Mouse (Mus musculus): ENCODE results near the gene Rmnd5b. TPM values are rescaled to one million over a fixed set of nuclear protein-coding genes. Genes with fewer than 3 reads are reported as not detected.
"Not testable (repeated sequence)": the region's sequence is repeated elsewhere in the genome, so short reads cannot be mapped to it uniquely, and the experiment has no call there.

Gene Rmnd5b
- polyA plus RNA-seq, 1 experiment: 42.4 TPM

DNA sequence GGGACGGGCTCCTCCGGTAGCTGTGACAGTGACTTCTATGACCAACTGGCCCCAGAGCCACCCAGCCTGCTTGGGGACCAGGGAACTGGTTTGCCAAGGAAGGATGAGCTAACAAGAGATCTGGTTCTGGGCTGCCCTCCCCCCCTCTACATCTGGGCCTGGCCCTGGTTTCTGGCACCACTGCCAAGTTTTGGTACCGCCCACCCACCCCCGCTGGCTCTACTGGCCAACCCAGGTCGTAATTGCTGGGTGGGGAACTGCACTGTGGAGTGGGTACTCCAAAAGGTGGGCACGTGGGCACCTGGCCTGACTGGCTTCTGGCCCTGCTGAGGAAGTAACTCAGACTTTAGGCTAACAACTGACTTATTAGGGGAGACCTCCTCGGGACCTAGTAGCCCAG lies 5.1 kb upstream of the Rmnd5b start:
- peaks cover 35% of the 10 kb centered on the region for H3K4me1 ChIP-seq (ENCODE audit: control insufficient read depth, insufficient read depth, low read length)
- H3K4me3 ChIP-seq (ENCODE audit: insufficient read depth, low read length): no peak overlapping the region
- TF ChIP-seq POLR2A (IDR thresholded peaks at IDR 0.05; ENCODE audit: borderline replicate concordance, low read depth, low read length) (no peak), CTCF (IDR thresholded peaks at IDR 0.05; ENCODE audit: low read depth, low read length) (no peak)
- H3K27ac ChIP-seq (ENCODE audit: insufficient read depth, low read depth, low read length): no peak overlapping the region

DNA sequence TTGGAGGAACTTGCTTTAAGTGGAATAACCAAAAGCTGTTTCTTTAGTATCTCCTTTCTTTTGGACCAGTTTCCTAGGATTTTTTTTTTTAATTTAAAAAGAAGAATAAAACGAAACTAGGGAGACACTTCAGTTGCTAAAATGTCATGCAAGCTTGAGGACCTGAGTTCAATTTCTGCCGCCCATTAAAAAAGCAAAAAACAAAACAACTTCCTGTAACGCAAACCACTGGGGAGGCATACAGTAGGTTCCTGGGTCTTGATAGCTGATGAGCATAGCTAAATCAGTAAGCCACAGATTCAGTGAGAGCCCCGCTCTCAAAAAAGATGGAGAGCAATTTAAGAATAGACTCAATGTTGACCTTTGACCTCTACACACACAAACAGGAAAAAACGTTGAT lies 2.8 kb upstream of the Rmnd5b start:
- no peak for TF ChIP-seq CTCF (IDR thresholded peaks at IDR 0.05; ENCODE audit: low read depth, low read length)
- TF ChIP-seq POLR2A (IDR thresholded peaks at IDR 0.05; ENCODE audit: borderline replicate concordance, low read depth, low read length): no peak
- H3K27ac ChIP-seq (ENCODE audit: insufficient read depth, low read depth, low read length): peak overlapping the region; percentile 89

DNA sequence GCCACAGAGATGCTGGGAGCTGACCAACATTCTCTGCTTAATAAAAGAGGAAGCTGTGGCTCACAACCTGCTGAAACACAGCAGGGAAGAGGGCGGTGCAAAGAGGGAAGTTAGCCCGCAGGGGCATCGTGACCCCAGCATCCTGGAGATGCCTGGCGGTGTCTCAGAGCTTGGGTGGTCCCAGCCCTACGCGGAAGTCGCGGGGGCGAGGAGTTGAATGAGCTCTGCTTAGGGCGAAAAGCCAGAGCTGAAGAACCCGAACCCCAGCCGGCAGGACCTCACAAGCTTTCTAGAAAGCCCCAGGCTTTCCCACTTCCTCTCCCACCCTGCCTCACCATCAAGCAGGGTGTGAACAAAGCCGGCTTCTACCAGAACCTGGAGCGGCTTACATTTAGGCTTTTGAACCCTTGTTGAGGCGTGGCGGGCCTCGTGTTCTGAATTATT lies 2.3 kb upstream of the Rmnd5b start:
- peak overlapping the region; percentile 89 for H3K27ac ChIP-seq (ENCODE audit: insufficient read depth, low read depth, low read length)
- peaks cover 37% of the 10 kb centered on the region for H3K4me1 ChIP-seq (ENCODE audit: control insufficient read depth, insufficient read depth, low read length)

More for the DNA sequence above, 2.8 kb upstream of the Rmnd5b start:
- H3K4me3 ChIP-seq (ENCODE audit: insufficient read depth, low read length): peak overlapping the region; percentile 36
- H3K4me1 ChIP-seq (ENCODE audit: control insufficient read depth, insufficient read depth, low read length): peaks cover 38% of the 10 kb centered on the region

DNA sequence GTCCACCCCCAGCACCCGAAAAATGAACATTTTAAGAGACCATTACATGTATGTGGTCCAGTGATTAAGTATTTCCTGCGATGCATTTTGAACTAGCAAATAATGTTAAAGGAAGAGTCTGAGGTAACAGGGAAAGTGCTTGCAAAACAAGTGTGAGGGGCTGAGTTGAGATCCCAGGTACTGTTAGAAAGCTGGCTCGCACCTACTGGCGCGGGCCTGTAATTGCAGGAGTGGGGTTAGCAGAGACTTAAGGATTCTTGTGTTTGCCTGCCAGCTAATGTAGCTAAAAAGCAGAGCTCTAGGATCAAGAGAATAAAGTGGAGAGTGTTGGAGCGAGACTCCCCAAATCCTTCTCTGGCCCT lies 608 bp upstream of the Rmnd5b start:
- no peak for TF ChIP-seq CTCF (IDR thresholded peaks at IDR 0.05; ENCODE audit: low read depth, low read length)
- no peak for TF ChIP-seq POLR2A (IDR thresholded peaks at IDR 0.05; ENCODE audit: borderline replicate concordance, low read depth, low read length)
- H3K27ac ChIP-seq (ENCODE audit: insufficient read depth, low read depth, low read length): peak overlapping the region; percentile 83
- peaks cover 52% of the 10 kb centered on the region for H3K4me1 ChIP-seq (ENCODE audit: control insufficient read depth, insufficient read depth, low read length)
- H3K4me3 ChIP-seq (ENCODE audit: insufficient read depth, low read length): peak overlapping the region; percentile 90

More for the DNA sequence above, 2.3 kb upstream of the Rmnd5b start:
- peak overlapping the region; percentile 36 for H3K4me3 ChIP-seq (ENCODE audit: insufficient read depth, low read length)
- no peak for TF ChIP-seq POLR2A (IDR thresholded peaks at IDR 0.05; ENCODE audit: borderline replicate concordance, low read depth, low read length)
- no peak for TF ChIP-seq CTCF (IDR thresholded peaks at IDR 0.05; ENCODE audit: low read depth, low read length)

DNA sequence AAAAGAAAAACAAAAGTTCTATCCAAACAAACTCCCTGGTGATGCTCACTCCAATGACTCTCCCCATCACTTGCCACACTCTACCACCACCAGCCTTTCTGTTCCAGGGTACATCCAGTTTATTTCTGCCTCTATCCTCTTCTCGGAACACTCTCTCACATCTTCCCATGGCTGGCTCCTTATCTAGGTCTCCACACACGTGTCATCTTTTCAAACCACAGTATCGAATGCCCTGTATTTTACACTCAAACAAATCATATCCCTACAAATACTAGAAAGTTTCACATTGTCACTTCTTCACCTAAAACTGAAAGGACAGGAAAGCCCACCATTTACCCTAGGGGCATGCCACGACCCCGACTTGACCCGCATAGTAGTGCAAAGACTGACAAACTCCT lies 570 bp downstream of the Rmnd5b start:
- H3K27ac ChIP-seq (ENCODE audit: insufficient read depth, low read depth, low read length): peak overlapping the region; percentile 83
- no peak for TF ChIP-seq CTCF (IDR thresholded peaks at IDR 0.05; ENCODE audit: low read depth, low read length)
- TF ChIP-seq POLR2A (IDR thresholded peaks at IDR 0.05; ENCODE audit: borderline replicate concordance, low read depth, low read length): no peak
- H3K4me1 ChIP-seq (ENCODE audit: control insufficient read depth, insufficient read depth, low read length): peaks cover 53% of the 10 kb centered on the region
- H3K4me3 ChIP-seq (ENCODE audit: insufficient read depth, low read length): peak overlapping the region; percentile 90

DNA sequence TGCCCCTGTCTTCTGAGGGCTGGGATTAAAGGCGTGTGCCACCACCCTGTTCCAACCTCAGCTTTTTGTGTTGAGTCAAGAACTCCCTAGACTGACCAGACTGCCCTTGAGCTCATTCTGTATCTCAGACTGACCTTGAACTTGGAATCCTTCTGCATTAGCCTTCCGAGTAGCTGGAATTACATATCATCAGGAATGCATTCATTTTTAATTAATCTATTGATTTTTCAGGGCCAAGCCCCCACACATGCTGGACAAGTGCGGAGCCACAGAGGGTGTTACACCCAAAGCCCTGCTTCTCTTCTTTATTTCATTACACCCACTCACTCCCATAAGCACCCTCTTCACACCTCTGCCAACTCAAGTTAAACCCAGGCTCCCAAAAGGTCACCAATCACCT lies 2.0 kb downstream of the Rmnd5b start:
- H3K4me3 ChIP-seq (ENCODE audit: insufficient read depth, low read length): no peak overlapping the region
- peak overlapping the region; percentile 11; the same call in 1 of the 2 replicates for H3K27ac ChIP-seq (ENCODE audit: insufficient read depth, low read depth, low read length)
- H3K4me1 ChIP-seq (ENCODE audit: control insufficient read depth, insufficient read depth, low read length): peaks cover 52% of the 10 kb centered on the region
- no peak for TF ChIP-seq CTCF (IDR thresholded peaks at IDR 0.05; ENCODE audit: low read depth, low read length)
- no peak for TF ChIP-seq POLR2A (IDR thresholded peaks at IDR 0.05; ENCODE audit: borderline replicate concordance, low read depth, low read length)

DNA sequence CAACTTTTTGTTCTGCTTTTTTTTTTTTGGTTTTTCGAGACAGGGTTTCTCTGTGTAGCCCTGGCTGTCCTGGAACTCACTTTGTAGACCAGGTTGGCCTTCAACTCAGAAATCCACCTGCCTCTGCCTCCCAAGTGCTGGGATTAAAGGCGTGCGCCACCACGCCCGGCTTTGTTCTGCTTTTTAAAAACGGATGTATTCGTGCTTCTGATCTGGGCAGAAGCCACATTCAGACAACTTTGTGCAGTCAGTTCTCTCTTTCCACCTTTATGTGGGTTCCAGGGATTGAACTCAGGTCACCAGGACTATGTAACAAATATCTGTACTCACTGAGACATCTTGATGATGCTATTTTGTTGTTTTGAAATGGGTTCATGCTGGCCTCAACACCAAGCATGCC lies 2.5 kb downstream of the Rmnd5b start:
- peak overlapping the region; percentile 13; the same call in 1 of the 2 replicates for H3K27ac ChIP-seq (ENCODE audit: insufficient read depth, low read depth, low read length)
- not testable (repeated sequence) for H3K4me3 ChIP-seq (ENCODE audit: insufficient read depth, low read length)
- peaks cover 48% of the 10 kb centered on the region for H3K4me1 ChIP-seq (ENCODE audit: control insufficient read depth, insufficient read depth, low read length)

DNA sequence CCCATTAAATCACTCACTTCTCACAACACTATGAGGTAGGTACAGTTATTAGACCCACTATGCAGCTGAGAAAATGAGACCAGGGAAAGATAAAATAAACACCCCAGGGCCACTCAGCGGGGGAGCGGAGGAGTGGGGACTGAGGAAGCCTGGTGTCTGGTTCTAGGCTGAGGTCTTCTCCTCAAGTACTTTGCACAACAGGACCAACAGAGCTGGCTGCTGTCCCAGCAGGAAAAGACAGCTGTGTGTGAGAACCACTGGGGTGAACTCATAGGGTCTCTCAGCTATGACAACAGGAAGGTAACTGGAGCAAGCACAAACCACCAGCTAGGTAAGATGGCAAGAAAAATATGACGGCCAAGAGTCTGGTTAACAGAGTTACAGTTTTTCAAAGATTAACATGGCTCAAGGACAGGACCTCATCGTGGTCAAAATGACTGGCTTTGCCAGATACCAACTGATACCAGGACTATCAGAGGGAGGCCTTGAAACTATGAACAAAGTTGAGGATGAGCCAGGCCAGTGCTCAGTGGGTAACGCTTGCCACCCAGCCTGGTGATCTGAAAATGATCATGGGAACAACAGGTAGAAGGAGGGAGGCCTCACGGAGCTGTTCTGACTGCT lies 3.5 kb downstream of the Rmnd5b start:
- Histone ChIP-seq H3K4me3 (ENCODE audit: insufficient read depth, low read length) (no peak overlapping the region), H3K4me1 (ENCODE audit: control insufficient read depth, insufficient read depth, low read length) (peaks cover 43% of the 10 kb centered on the region), H3K27ac (ENCODE audit: insufficient read depth, low read depth, low read length) (no peak overlapping the region)
- TF ChIP-seq CTCF (IDR thresholded peaks at IDR 0.05; ENCODE audit: low read depth, low read length) (no peak), POLR2A (IDR thresholded peaks at IDR 0.05; ENCODE audit: borderline replicate concordance, low read depth, low read length) (no peak)

DNA sequence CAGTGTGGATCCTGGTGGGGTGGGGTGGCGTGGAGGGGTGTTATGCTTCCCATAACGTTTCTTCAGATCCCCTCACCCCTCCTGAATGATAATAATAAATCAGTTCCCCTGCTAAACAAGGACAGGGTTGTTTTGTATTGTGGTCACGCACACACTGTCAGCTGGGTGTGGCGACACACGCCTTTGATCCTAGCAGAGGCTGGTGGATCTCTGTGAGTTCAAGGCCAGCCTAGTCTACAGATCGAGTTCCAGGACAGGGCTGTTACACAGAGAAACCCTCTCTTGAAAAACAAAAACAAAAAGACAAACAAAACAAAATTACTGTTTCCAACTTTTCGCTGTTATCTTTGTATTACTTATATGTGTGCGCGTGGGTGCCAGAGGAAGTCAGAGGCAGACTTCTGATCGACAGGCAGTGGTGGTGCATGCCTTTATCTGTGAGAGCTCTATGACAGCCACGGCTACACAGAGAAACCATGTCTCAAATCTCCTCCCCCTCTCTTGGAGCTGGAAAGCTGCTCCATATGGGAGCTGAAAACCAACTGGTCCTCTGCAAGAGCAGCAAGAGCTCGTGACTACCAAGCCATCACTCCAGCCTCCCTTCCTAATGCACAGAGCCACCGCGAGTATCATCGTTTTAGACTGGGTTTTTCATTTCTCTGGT lies 5.9 kb downstream of the Rmnd5b start:
- H3K4me3 ChIP-seq (ENCODE audit: insufficient read depth, low read length): no peak overlapping the region
- H3K4me1 ChIP-seq (ENCODE audit: control insufficient read depth, insufficient read depth, low read length): peaks cover 32% of the 10 kb centered on the region

DNA sequence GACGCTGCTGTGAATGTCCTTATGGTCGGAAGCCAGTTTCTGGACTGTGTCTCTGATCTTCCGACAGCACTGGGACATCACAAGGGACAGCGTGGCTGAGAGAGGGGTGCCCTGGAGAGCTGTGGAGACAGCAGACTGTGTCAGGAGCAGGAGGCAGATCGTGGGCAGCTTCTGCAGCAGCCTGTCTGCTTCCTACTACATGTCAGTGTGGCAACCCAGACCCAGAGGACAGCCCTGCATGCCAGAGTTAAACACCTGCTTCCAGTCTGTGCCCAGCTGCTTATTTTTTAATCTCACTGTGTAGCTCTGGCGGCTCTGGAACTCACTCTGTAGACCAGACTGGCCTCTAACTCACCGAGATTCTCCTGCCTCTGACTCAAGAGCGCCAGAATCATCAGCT lies 7.8 kb downstream of the Rmnd5b start:
- Histone ChIP-seq H3K4me3 (ENCODE audit: insufficient read depth, low read length) (no peak overlapping the region), H3K27ac (ENCODE audit: insufficient read depth, low read depth, low read length) (no peak overlapping the region), H3K4me1 (ENCODE audit: control insufficient read depth, insufficient read depth, low read length) (peaks cover 16% of the 10 kb centered on the region)
- TF ChIP-seq CTCF (IDR thresholded peaks at IDR 0.05; ENCODE audit: low read depth, low read length): no peak
- TF ChIP-seq POLR2A (IDR thresholded peaks at IDR 0.05; ENCODE audit: borderline replicate concordance, low read depth, low read length): no peak

More for the DNA sequence above, 5.9 kb downstream of the Rmnd5b start:
- TF ChIP-seq CTCF (IDR thresholded peaks at IDR 0.05; ENCODE audit: low read depth, low read length): no peak
- TF ChIP-seq POLR2A (IDR thresholded peaks at IDR 0.05; ENCODE audit: borderline replicate concordance, low read depth, low read length): no peak
- no peak overlapping the region for H3K27ac ChIP-seq (ENCODE audit: insufficient read depth, low read depth, low read length)

All from bone marrow macrophage, adult 2 months (primary cell).